Mouse (Mus musculus) liver, adult 2 months (tissue): ENCODE data around the gene Gpx4.

ENCODE experiments used
- CTCF ChIP-seq: fragments of 200-500 bp; IDR thresholded peaks from 2 replicates; pipeline ENCODE4 v1.5.1; 2011; ENCODE audit warnings: low read depth, low read length, control low read depth
- POLR2A ChIP-seq: fragments of 200-500 bp; IDR thresholded peaks from 2 replicates; pipeline ENCODE4 v1.6.1; 2011; ENCODE audit warnings: low read length, control low read depth; ENCODE audit not compliant: insufficient read depth; ENCODE audit errors: extremely low read depth

DNA sequence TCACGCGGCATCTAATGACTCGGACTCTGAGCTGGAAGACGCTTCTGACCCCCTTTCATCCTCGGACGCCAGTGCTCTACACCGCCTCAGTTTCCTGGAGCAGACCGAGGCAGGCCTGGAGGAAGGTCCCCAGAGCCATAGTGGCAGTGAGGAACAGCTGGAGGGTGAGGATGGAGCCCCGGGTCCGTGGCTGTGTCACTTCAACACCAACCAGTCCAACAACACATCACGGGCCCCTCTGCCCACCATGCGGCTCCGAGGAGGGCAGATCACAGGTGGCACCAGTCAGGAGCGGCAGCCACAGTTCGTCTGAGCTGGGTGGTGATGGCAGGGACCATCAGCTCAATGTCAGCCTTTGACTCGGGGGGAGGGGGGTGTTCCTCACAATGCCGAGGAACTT lies 16.2 kb upstream of the Gpx4 start:
- TF ChIP-seq CTCF (no peak), POLR2A (no peak)
